Mouse (Mus musculus) T-helper 1 cell (primary cell): ENCODE data around the gene Lhx5.

Experiments
- in situ Hi-C: fragments of 300-600 bp; cut with MboI, MseI; formaldehyde crosslinking; loops from one replicate; pipeline ENCODE4 v1.15.1; 2025; ENCODE audit warnings: high pct_unique_total_duplicates

Lhx5 gene

DNA sequence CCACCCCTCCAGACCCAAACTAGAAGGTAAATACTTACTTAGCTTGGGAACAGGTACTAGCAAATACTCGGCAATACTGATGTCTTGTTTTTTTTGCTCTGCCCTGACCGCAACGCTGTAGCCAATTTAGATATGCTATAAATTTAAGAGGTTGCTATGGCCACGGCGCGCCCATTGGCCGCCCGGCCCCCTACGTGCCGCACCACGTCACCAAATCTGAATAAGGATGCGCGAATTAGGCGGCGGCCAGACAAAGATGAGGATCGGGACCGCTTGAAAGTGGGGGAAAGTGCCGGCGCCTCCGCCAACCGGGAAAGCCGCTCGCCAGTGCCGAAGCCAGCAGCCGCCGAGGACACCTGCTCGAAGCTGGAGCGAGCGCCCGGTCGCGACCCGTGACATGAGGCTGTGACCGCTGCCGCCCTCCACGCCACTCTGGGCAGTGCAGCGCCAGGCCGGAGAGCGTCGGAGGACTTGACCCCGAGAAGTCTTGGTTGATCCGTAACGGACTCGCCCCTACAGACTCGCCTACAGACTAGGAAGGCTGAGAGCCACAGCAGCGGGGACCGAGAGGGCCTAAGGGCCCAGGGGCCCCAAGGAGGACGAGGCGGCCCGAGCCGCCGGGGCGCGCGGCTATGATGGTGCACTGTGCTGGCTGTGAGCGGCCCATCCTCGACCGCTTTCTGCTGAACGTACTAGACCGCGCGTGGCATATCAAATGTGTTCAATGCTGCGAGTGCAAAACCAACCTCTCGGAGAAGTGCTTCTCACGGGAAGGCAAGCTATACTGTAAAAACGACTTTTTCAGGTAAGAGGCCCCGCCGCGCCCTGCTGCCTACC is at the start of gene Lhx5:
TSS of gene Lhx5 (plus strand) at position 51 of the 837 bp plus-strand sequence.
- in situ Hi-C loops = no loop called here

- in situ Hi-C loops = no loop called here
Measured at GRCm38 (mm10) chr5:120386361-120386760, 45.1 kb upstream of the Lhx5 start.

DNA sequence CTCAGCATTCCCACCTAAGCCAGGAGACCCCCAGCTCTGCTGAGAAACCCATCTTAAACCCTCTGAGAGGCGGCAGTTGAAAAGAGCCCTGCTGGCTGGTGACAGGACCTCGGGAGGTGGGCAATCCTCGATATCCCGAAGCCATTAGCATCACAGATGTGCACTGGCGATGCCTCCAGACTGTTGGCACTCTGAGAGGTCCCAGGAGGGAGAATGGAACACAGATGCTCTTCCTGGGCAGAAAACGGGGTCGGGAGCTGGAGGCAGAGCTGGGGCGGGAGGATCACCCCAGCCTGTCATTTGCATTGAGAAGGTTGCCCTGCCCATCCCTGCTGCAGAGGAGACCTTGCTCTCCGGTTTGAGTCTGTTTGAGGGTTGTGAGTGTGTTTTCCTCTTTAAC is 42.7 kb upstream of the Lhx5 start:
- in situ Hi-C loops = no loop called here

GRCm38 (mm10) chr5:120389973-120390372 is 41.5 kb upstream of the Lhx5 start:
- in situ Hi-C loops = no loop called here

GRCm38 (mm10) chr5:120393871-120394667 is 37.4 kb upstream of the Lhx5 start:
- in situ Hi-C loops = no loop called here

DNA sequence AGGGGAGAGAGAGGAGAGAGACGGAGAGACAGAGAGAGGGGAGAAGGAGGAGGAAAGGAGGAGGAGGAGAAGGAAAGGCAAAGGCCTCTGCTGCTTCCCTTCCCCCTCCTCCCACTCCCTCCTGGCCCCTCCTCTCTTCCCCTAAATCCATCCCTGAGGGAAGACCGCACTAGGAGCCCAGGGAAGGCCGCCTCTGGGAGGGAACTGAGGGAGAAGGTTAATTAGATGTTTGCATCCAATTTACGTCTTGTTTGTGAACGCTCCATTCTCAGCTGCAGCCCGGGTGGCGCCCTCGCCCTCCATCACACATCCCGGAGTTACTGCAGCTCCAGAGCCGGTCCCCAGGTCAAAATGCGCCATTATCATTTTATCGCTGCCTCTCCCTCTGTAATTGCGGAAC is 33.5 kb upstream of the Lhx5 start:
- in situ Hi-C loops = loop anchor here (5.0 kb wide), 1 partner anchor 41 kb away; no protein-coding TSS in a partner anchor

GRCm38 (mm10) chr5:120404831-120405591 is 26.5 kb upstream of the Lhx5 start:
- in situ Hi-C loops = no loop called here

DNA sequence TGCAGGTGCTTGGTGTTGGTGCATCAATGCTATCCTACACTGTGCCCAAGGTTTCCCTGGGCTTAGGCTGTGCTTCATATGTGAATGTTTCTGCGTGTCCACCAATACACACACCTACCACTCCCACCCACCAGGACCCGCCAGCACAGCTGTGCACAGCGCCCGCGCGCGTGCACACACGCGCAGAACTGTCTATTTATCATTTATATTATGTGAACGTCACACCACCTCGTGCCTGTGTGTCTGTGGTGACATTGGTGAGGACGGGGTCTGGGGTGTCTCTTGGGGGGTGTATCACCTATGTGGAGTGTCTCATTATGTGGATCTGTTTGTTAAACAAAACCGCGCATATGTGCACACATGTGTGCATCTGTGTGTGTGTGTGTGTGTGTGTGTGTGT is 22.6 kb upstream of the Lhx5 start:
- in situ Hi-C loops = no loop called here

- in situ Hi-C loops = no loop called here
Measured at GRCm38 (mm10) chr5:120409385-120410378, 21.8 kb upstream of the Lhx5 start.

DNA sequence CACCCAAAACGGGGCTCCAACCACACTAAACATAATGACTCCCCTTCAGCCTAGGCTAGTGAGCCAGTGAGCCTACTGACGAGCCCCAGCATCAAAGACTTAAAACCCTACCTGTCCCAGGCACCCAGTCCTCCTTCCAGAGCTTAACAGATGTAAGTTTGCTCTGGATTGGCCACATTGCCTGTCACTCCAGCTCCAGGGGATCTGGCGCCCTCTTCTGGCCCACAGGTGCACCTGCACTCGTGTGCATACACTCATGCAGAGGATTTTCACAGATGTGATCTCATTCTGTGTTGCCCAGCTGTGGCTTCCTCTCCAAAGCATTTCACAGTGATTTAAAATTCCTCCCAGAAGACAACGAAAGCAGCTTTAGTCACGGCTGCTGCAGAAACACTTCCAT is 18.1 kb upstream of the Lhx5 start:
- in situ Hi-C loops = no loop called here

DNA sequence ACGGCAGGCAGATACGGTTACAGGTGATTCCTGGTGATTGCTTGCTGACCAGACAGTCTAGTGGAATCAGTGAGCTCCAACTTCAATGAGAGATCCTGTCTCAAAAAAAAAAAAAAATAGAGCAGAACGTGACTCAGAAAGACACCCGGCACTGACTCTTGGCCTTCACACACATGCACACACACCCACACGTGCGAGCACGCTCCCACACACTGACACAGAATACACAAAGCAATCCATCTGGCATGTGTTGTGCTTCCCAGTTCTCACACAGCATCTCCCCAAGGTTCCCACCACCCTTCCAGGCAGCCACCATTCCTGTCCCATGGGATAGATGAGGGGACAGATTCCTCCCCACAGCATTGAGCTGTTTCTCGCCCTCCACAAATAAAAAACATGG is 11.4 kb upstream of the Lhx5 start:
- in situ Hi-C loops = no loop called here

GRCm38 (mm10) chr5:120424039-120424438 is 7.5 kb upstream of the Lhx5 start:
- in situ Hi-C loops = no loop called here

DNA sequence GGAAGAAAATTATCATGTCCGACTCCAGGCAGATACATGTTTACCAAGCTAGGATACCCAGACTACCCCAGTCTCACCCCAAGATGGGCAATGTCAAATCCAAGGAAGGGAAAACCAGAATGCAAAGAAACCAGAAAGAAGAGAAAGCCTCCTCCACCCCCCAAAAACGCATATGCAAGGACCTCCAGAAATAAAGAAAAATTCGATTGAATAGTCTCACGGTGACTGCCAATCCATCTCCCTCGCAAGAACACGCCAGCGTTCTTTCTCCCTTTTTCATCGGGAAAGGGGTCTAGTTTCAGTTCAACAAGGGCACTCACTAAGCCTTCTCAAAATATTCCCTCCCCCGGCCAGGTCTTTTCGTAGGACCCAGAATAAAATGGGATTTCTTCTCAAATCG is 6.8 kb upstream of the Lhx5 start:
- in situ Hi-C loops = no loop called here

GRCm38 (mm10) chr5:120425711-120426110 is 5.8 kb upstream of the Lhx5 start:
- in situ Hi-C loops = no loop called here

DNA sequence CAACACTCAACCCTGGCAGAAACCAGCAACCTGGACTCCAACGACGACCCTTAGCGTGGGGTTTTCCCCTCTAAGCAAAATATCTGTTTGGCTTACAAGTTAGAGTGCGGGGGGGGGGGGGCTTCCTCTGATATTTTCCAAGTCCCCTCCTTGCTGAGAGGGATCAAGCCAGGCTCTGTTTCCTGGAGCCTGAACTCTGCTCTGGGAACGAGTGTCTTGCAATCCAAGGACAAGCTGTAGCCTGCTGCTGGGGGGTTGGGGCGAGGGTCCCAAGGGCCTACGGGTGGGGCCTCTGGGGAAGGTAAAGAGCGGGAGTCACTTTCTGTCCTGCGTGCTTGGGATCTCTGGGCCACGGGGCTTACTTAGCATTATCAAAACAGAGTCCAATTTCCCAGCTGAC is 4.9 kb upstream of the Lhx5 start:
- in situ Hi-C loops = no loop called here

- in situ Hi-C loops = no loop called here
Measured at GRCm38 (mm10) chr5:120427451-120427938, 4.0 kb upstream of the Lhx5 start.

GRCm38 (mm10) chr5:120428189-120428838 is 3.2 kb upstream of the Lhx5 start:
- in situ Hi-C loops = no loop called here

GRCm38 (mm10) chr5:120428990-120429389 is 2.5 kb upstream of the Lhx5 start:
- in situ Hi-C loops = no loop called here

DNA sequence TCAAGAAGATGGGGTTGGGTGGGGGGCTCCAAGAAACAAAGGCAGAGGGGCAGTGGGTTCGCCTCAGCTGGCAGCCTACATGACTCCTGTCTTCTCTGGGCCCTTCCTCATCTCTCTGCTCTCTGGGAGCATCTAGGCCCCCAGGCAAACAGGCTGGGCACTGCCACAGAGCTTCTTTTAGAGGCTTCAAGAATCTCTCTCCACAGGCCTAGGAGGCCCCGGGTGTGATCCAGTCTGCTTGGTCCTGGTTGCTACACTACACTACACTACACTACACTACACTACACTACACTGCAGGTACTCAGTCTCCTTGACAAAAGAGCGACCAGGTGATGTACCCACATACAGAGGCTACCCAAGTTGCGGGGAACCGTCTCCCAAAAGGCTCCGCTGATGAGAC is 1.8 kb upstream of the Lhx5 start:
- in situ Hi-C loops = no loop called here

GRCm38 (mm10) chr5:120431001-120431583 is 407 bp upstream of the Lhx5 start:
- in situ Hi-C loops = no loop called here
